Mouse (Mus musculus) C2C12 (cell line): ENCODE measurements at regions not wholly inside any gene's neighbourhood (a gene's known extent, or its start where the extent isn't known, plus 50 kb on each side); places are given as distances from the start of the nearest gene placed in this dataset.

Experiments
- CEBPB ChIP-seq: IDR thresholded peaks from one replicate; pipeline ENCODE4 v1.6.1; 2011; ENCODE audit warnings: low read depth, mild to moderate bottlenecking, control low read depth, moderate library complexity
- CTCF ChIP-seq: IDR thresholded peaks from one replicate; pipeline ENCODE4 v1.5.1; 2011; ENCODE audit not compliant: control insufficient read depth, insufficient read depth, insufficient read length
- MAX ChIP-seq: IDR thresholded peaks from one replicate; pipeline ENCODE4 v1.6.1; 2011; ENCODE audit warnings: mild to moderate bottlenecking, control low read depth
- MYOD1 ChIP-seq: IDR thresholded peaks from one replicate; pipeline ENCODE4 v1.6.1; 2011; ENCODE audit warnings: low read depth; ENCODE audit not compliant: control insufficient read depth, insufficient read length
- MYOG ChIP-seq: IDR thresholded peaks from one replicate; pipeline ENCODE4 v1.6.1; 2011; ENCODE audit not compliant: control insufficient read depth, insufficient read length; ENCODE audit errors: extremely low read depth

GRCm38 (mm10) chr1:185958276-185958675, 158.8 kb downstream of the Lyplal1 start:
- no peak for TF ChIP-seq MAX
- no peak for TF ChIP-seq MYOG
- TF ChIP-seq CTCF = no peak
- no peak for TF ChIP-seq MYOD1
- no peak for TF ChIP-seq CEBPB
